Mouse (Mus musculus) midbrain, embryonic 15.5 days (tissue): ENCODE data around the gene Sparcl1. TPM values are rescaled to one million over a fixed set of nuclear protein-coding genes. Genes with fewer than 3 reads are reported as not detected.

ENCODE experiments used
- ATAC-seq: fragments of 200-750 bp; cut with Nextera tagmentation; replicated peaks from 2 replicates; pipeline ENCODE4 v1.8.0; 2017; ENCODE audit warnings: moderate TSS enrichment
- H3K27ac ChIP-seq: fragments of 300-500 bp; sonication (generic); 2 replicates; pipeline ENCODE4 v1.5.1; 2015; ENCODE audit warnings: mild to moderate bottlenecking, inconsistent platforms
- H3K27me3 ChIP-seq: fragments of 300-500 bp; sonication (generic); replicated peaks from 2 replicates; pipeline ENCODE4 v1.6.1; 2015; ENCODE audit warnings: inconsistent platforms
- H3K36me3 ChIP-seq: fragments of 300-500 bp; sonication (generic); replicated peaks from 2 replicates; pipeline ENCODE4 v1.6.1; 2015; ENCODE audit warnings: inconsistent platforms
- H3K4me1 ChIP-seq: fragments of 300-500 bp; sonication (generic); 2 replicates; pipeline ENCODE4 v1.6.1; 2015; ENCODE audit warnings: inconsistent platforms
- H3K4me2 ChIP-seq: fragments of 300-500 bp; sonication (generic); 2 replicates; pipeline ENCODE4 v1.6.1; 2015; ENCODE audit warnings: inconsistent platforms, mild to moderate bottlenecking, moderate library complexity
- H3K4me3 ChIP-seq: fragments of 300-500 bp; sonication (generic); 2 replicates; pipeline ENCODE4 v1.5.1; 2015; ENCODE audit warnings: mild to moderate bottlenecking, inconsistent platforms
- H3K9ac ChIP-seq: fragments of 300-500 bp; sonication (generic); 2 replicates; pipeline ENCODE4 v1.6.1; 2015; ENCODE audit warnings: mild to moderate bottlenecking, inconsistent platforms
- H3K9me3 ChIP-seq: fragments of 300-500 bp; sonication (generic); 2 replicates; pipeline ENCODE4 v1.6.1; 2016; ENCODE audit warnings: inconsistent platforms
- WGBS: fragments of 180-500 bp; shearing (Covaris S2); methylation state at CpG from one replicate; pipeline ENCODE4 v1.1.7; 2015; ENCODE audit warnings: mixed read lengths; 5-methylcytosine and 5-hydroxymethylcytosine counted together
- polyA plus RNA-seq: library from polyadenylated mRNA; unstranded; fragments of >200 nt; fragmentation: Nextera tagmentation; extraction: Ambion mirVana; gene quantifications from 2 replicates; pipeline ENCODE4 v1.2.1, GENCODE M21; 2015

The Sparcl1 gene
- polyA plus RNA-seq, 1 experiment from 2014 or later, result 167 TPM

DNA sequence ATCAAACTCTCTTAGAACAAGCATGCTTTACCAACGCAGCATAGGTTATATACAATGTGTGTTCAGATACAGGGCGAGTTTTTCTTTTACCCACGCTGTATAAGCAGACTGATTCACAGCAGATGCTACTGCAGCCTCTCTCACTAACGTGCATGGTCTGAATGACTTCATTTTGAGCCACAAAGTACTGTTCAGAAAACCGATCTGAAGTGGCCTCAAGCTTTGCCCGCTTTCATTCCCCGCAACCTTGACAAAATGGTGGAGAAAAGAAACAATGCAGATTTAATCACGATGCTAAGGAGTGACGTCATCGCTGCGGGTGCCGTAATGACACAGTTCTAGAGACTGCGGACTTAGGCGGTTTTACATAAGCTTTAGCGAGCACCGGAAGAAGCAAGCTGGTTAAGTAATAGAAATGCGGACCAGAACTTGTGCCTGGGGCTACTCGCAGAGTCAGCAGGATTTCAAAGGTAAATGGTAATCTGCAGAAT lies 4.6 kb downstream of the Sparcl1 start:
- 7% methylated on average over 18 of the region's 18 CpGs for WGBS

DNA sequence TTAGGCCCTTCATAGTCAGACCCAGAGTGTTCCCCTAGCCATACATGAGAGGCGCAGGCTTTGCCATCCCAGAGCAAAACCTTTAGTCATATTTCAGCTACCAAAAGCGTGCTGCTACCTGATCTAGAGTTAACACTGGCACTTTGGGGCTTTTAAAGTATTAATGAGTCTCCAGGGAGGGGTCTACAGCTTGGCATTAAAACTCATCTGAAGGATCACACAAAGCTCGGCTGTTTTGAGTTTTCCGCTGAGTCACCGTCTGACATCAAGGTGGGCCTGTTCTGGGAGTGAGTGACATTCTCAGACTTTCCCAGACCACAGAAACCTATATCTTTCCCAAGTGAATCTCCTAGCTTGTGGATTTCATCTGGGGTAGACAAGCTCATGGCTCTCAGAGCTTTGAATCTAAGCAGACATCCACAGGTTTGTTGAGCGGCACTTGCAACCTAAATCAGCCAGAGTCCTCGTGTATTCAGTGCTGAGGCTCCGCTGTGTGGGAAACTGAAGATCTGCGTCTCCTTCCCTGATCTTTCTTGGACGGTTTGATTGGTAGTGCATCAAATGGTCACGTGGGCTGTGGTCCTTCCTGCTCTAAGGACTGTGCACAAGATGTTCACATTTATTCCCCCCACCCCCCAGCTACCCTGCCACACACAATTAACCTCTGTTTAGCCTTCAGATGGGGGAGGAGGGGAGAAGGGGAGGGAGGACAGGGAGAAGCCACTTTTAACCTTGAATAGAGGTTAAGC lies 5.2 kb downstream of the Sparcl1 start:
- no peaks in the 10 kb centered on the region for H3K36me3 ChIP-seq
- H3K9ac ChIP-seq, result 0 out of 2 replicates have a peak overlapping the region, but pooled peaks have one; percentile 24
- peak overlapping the region; percentile 75 for H3K27ac ChIP-seq
- ATAC-seq, result peak; percentile 48
- H3K27me3 ChIP-seq, result peaks cover 5% of the 10 kb centered on the region; the same call in 1 of the 2 replicates
- peaks cover 40% of the 10 kb centered on the region for H3K4me1 ChIP-seq
- peak overlapping the region; percentile 45 for H3K4me2 ChIP-seq
- no peaks in the 10 kb centered on the region for H3K9me3 ChIP-seq
- peak overlapping the region; percentile 23; the same call in 1 of the 2 replicates for H3K4me3 ChIP-seq
- WGBS, result 37% methylated on average over 11 of the region's 11 CpGs

More for the DNA sequence above, 4.6 kb downstream of the Sparcl1 start:
- H3K27me3 ChIP-seq, result peaks cover 5% of the 10 kb centered on the region; the same call in 1 of the 2 replicates
- H3K4me2 ChIP-seq, result peak overlapping the region; percentile 45
- no peaks in the 10 kb centered on the region for H3K9me3 ChIP-seq
- peaks cover 46% of the 10 kb centered on the region for H3K4me1 ChIP-seq
- no peaks in the 10 kb centered on the region for H3K36me3 ChIP-seq
- H3K9ac ChIP-seq, result 0 out of 2 replicates have a peak overlapping the region, but pooled peaks have one; percentile 24
- ATAC-seq, result peak; percentile 62
- peak overlapping the region; percentile 75 for H3K27ac ChIP-seq
- H3K4me3 ChIP-seq, result peak overlapping the region; percentile 23

DNA sequence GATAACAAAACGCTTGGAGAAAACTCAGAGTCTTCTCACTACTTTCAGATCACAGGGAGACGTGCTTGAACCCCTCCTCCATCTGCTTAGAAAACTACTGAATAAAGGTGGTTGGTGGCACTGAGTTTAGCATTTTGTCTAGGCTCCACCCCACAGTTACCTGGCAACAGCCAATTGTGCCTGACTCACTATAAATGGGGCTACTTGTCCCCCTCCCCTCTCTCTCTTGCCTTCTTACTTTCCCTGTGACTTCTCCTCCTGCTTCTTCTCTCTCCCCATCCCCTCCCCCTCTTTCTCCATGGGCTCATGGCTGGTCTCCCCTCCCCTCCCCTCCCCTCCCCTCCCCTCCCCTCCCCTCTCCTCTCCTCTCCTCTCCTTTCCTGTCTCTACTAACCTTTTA lies 9.4 kb downstream of the Sparcl1 start:
- Histone ChIP-seq H3K9ac (no peak overlapping the region), H3K9me3 (no peaks in the 10 kb centered on the region), H3K4me1 (peaks cover 20% of the 10 kb centered on the region), H3K36me3 (no peaks in the 10 kb centered on the region), H3K4me2 (no peak overlapping the region), H3K4me3 (no peak overlapping the region), H3K27me3 (peaks cover 5% of the 10 kb centered on the region; the same call in 1 of the 2 replicates), H3K27ac (no peak overlapping the region)
- no peak for ATAC-seq
- WGBS, result 55% methylated on average over 2 of the region's 2 CpGs

DNA sequence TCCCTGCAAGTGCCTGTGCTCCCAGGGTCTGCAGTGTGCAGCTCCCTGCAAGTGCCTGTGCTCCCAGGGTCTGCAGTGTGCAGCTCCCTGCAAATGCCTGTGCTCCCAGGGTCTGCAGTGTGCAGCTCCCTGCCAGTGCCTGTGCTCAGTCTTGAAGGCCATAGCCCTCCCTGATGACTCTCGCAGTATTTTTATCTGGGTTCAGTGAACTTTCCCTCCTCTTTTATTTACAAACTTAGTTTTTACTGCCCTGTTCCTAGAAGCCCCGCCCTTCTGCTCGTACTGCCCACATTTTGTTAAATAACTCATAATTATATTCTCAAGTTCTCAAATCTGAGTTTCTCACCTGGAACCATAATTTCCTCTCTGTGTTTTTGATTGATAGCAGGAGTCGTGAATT lies 10.4 kb downstream of the Sparcl1 start:
- Histone ChIP-seq H3K9ac (no peak overlapping the region), H3K4me1 (peaks cover 10% of the 10 kb centered on the region), H3K4me3 (no peak overlapping the region), H3K36me3 (no peaks in the 10 kb centered on the region), H3K9me3 (no peaks in the 10 kb centered on the region), H3K27me3 (peaks cover 5% of the 10 kb centered on the region; the same call in 1 of the 2 replicates), H3K4me2 (no peak overlapping the region), H3K27ac (no peak overlapping the region)
- no peak for ATAC-seq
- 79% methylated on average over 4 of the region's 4 CpGs for WGBS

DNA sequence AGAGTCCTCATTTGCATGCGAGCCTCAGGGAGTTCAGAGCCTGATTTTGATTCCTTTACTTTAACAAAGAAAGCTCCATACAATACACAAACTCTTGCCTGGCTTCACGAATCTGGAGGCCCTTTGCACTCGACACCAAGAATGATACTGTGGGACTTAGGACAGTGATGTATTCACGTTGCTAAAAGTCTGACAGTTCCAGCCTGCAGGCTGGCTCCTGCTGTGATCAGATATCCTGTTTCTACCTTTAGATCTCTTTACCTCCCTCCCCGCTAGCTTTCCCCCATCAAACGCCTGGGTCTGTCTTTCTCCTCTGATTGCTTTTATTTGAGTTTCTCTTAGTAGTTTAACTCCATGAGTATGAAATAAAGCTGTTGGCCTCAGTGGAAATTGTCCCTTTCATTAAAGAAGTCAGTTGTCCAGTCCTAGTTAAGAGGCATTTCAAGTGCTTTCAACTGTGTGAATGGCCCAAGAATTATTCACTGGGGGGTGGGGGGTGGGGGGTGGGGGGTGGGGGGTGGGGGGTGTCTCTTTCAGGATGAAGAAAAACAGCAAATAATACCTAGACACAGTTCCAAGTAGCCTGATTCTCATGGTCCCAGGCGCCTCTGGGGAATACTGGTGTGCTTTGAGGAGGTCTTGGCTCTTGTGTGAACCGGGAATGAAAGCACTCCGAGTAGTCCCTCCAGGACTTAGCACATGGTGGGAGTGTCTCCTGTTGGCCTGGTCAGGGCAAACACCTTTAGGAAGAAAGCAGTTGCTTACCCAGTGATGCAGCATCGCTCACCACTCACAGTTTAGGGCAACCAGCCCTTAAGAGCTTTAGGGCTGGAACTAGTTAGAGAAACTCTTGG lies 11.6 kb downstream of the Sparcl1 start:
- H3K4me2 ChIP-seq, result no peak overlapping the region
- H3K36me3 ChIP-seq, result no peaks in the 10 kb centered on the region
- peaks cover 3% of the 10 kb centered on the region; the same call in 1 of the 2 replicates for H3K27me3 ChIP-seq
- no peak overlapping the region for H3K9ac ChIP-seq
- ATAC-seq, result peak; percentile 59
- peaks cover 7% of the 10 kb centered on the region; the same call in 1 of the 2 replicates for H3K4me1 ChIP-seq
- H3K9me3 ChIP-seq, result no peaks in the 10 kb centered on the region
- H3K27ac ChIP-seq, result 0 out of 2 replicates have a peak overlapping the region, but pooled peaks have one; percentile 25
- no peak overlapping the region for H3K4me3 ChIP-seq
- 11% methylated on average over 10 of the region's 10 CpGs for WGBS

DNA sequence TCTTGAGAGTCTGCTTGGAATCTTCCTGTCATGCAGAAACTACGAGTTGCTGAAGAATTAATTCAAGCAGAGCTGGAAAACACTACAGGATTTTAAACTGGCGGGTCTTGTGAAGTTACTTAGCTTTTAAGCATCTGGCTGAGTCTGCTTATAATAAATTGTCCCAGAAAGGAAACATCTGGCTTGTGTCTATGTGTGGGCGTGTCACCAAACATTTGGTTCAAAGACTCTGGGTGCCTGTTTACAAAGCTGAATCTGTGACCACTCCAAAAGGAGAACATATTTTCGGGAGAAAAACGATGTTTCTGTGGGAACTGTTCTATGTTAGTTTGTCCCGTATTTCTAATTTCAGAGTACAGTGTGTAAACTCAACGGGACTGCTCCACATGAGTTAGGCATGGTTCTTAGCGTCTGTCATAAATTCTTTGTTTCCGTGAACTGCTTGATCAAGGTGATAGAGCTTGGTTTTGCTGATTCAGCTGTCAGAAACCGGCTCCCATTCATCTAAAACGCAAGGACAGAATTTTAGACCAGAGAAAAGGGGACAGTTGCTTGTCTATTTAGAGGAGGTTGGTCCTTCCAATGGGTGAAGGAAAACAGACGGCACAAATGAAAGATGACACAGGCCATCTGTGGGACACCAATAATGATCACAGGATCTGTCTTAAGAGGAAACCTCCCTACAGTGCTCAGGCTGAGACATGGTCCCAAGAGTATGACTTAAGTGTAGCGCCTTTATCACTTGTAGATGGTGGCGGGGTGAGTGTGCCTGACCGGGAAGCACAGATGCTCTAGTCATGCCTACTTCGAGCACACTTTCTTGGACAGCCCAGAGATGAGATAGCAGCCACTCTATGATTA lies 17.2 kb downstream of the Sparcl1 start:
- H3K27me3 ChIP-seq, result no peaks in the 10 kb centered on the region
- H3K9ac ChIP-seq, result no peak overlapping the region
- H3K9me3 ChIP-seq, result no peaks in the 10 kb centered on the region
- no peaks in the 10 kb centered on the region for H3K4me1 ChIP-seq
- no peak overlapping the region for H3K4me3 ChIP-seq
- H3K27ac ChIP-seq, result no peak overlapping the region
- H3K4me2 ChIP-seq, result no peak overlapping the region
- no peak for ATAC-seq
- WGBS, result 84% methylated on average over 16 of the region's 16 CpGs
- no peaks in the 10 kb centered on the region for H3K36me3 ChIP-seq

DNA sequence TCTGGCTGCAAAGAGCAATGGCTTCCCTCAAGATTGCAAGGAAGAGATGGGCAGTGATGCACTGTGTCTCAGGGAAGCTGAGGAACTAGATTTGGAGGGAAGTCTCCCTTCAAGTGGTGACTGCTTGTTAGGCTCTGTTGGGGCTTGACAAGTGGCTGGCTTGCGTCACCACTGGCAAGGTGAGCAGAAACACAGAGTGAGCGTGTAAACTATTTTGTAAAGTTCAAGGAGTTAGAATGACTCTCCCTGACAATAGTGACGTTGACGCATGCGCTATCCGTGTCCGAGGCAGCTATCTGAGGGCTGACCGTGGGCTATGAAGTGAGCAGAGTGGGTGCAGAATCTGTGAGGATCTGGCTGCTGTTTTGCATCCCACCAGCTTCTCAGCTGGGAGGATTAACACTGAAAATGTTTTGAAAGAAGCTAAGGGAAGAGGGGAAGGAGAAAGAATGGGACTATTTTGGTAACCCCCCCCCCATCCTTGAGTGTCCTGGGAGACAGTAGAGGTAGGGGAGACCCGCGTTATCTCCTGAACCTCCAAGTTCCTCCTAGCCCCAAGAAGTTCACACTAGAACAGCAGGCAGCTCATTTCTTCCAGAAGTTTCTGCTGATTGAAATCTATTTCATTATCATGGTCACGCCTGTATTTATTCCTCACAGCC lies 18.0 kb downstream of the Sparcl1 start:
- H3K4me1 ChIP-seq, result no peaks in the 10 kb centered on the region
- H3K4me2 ChIP-seq, result no peak overlapping the region
- 82% methylated on average over 11 of the region's 11 CpGs for WGBS
- ATAC-seq, result no peak
- H3K27me3 ChIP-seq, result no peaks in the 10 kb centered on the region
- H3K36me3 ChIP-seq, result no peaks in the 10 kb centered on the region
- no peak overlapping the region for H3K4me3 ChIP-seq
- H3K9ac ChIP-seq, result no peak overlapping the region
- no peak overlapping the region for H3K27ac ChIP-seq
- H3K9me3 ChIP-seq, result no peaks in the 10 kb centered on the region

DNA sequence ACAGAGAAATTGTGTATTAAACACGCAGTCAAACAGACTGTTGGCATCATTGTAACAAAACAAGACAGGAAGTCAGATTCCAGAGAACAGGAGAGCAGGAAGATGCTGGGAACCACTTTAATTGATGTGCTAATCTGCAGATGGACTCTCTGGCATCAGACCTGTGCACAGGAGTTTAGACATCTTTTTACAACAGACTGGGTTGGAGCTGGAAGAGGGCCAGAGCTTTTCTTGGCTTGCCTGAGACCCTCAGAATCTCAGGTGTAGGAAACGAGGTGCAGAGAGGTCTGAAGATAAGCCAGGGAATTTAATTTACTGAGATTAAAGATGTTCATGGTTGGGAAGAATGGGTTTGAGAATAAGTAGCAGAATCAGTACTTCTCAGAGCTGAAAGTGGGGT lies 23.8 kb downstream of the Sparcl1 start:
- Histone ChIP-seq H3K9me3 (no peaks in the 10 kb centered on the region), H3K9ac (no peak overlapping the region), H3K27ac (no peak overlapping the region), H3K4me2 (no peak overlapping the region), H3K27me3 (no peaks in the 10 kb centered on the region), H3K4me1 (no peaks in the 10 kb centered on the region), H3K4me3 (no peak overlapping the region), H3K36me3 (no peaks in the 10 kb centered on the region)
- WGBS, result 75% methylated on average over 2 of the region's 2 CpGs
- no peak for ATAC-seq

DNA sequence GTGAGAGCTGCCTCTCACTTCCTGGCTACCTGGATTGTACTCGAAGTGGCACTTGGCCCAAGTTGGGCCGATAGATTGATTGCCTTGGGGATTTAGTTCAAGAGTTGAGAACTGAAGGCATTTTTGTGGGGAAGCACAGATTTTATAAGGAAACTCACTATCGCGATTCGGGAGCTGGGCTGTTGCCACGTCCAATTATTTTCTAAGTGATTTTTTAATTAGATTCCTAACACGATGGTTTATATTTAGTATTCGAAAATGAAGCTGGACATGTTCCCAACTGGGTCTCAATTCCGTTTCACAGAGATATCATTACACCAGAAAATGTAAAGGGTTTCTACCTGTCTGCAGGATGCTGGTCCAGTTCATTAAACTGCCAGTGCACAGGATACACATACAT lies 28.2 kb downstream of the Sparcl1 start:
- 87% methylated on average over 9 of the region's 9 CpGs for WGBS
- no peak overlapping the region for H3K27ac ChIP-seq
- no peaks in the 10 kb centered on the region for H3K9me3 ChIP-seq
- H3K27me3 ChIP-seq, result no peaks in the 10 kb centered on the region
- no peak overlapping the region for H3K9ac ChIP-seq
- no peak overlapping the region for H3K4me3 ChIP-seq
- no peak for ATAC-seq
- H3K36me3 ChIP-seq, result no peaks in the 10 kb centered on the region
- H3K4me1 ChIP-seq, result no peaks in the 10 kb centered on the region
- no peak overlapping the region for H3K4me2 ChIP-seq

DNA sequence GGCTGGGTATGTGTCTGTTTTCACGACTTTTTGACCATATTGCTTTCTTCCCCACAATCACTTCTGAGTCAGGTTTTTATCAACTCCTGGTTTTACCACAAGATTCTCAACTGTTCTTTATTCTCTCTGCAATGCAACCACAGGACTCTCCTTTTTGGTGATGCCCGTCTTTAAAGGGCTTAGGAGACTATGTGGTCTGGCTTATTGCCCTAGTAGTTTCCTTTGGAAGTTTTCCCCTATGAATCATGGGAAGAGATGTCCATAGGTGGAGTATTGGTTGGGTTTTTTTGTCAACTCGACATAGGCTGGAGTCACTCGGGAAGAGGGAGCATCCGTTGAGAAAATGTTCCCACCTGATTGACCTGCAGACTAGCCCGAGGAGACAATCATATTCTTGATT lies 32.8 kb downstream of the Sparcl1 start:
- Histone ChIP-seq H3K4me2 (no peak overlapping the region), H3K27ac (no peak overlapping the region), H3K9ac (no peak overlapping the region), H3K4me1 (no peaks in the 10 kb centered on the region), H3K4me3 (no peak overlapping the region), H3K27me3 (no peaks in the 10 kb centered on the region), H3K36me3 (no peaks in the 10 kb centered on the region), H3K9me3 (no peaks in the 10 kb centered on the region)
- WGBS, result 90% methylated on average over 6 of the region's 6 CpGs
- no peak for ATAC-seq

DNA sequence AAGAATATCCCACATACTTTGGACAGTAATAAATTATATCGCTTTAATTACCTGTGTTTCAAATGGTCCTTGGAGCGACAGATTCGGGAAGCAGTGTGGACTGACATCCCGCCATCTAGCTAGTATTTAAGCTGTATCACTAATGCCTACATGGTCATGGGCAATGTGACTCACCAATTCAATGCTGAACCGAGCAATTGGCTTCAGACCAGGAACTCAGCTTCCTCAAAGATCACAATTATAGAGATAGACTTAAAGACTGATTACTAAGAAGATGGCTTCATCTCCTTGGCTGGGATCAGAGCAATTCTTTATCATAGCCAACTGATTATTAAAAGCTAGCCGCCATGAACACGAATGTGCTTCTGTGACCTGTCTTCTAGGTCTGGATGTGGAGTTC lies 36.0 kb downstream of the Sparcl1 start, which contains the start of gene Gm17660:
Gm17660 (minus strand) TSS at position 101 of the 400 bp plus-strand sequence.
- Histone ChIP-seq H3K4me3 (no peak within 1 kb of the TSS), H3K9me3 (no peaks in the 10 kb centered on the region), H3K4me2 (no peak within 1 kb of the TSS), H3K27me3 (0 out of 2 replicates have a peak, but pooled peaks cover 3% of the 10 kb centered on the region), H3K36me3 (no peaks in the 10 kb centered on the region), H3K9ac (no peak within 1 kb of the TSS), H3K27ac (no peak within 1 kb of the TSS), H3K4me1 (peaks cover 3% of the 10 kb centered on the region; the same call in 1 of the 2 replicates)
- no peak for ATAC-seq
- 97% methylated on average over 7 of the region's 7 CpGs for WGBS
